Mouse (Mus musculus) heart, adult 11 months (tissue): ENCODE results near the gene Spsb1.

Source experiments
- DNase-seq: peaks from one replicate; pipeline ENCODE4 v3.0.0; 2022

The Spsb1 gene

DNA sequence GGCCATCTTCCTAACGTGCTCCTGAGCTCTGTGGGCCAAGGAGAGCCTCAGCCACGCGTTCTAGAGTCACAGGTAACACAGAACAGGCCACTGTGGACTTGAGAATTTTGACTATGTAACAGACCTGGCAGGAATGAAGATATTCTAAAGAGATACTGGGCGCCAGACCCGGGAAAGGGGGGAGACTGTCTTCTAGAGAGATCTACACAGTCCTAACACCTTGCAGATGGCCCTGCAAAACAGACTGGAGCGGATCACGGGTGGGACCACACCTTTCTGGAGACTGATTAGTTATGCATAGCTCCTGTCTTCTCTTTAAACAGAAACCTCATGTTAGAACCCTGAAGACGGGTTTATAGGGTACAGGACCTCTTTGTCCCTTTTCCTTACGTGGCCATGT lies 100.1 kb downstream of the Spsb1 start:
- DNase-seq, result peak; percentile 87

DNA sequence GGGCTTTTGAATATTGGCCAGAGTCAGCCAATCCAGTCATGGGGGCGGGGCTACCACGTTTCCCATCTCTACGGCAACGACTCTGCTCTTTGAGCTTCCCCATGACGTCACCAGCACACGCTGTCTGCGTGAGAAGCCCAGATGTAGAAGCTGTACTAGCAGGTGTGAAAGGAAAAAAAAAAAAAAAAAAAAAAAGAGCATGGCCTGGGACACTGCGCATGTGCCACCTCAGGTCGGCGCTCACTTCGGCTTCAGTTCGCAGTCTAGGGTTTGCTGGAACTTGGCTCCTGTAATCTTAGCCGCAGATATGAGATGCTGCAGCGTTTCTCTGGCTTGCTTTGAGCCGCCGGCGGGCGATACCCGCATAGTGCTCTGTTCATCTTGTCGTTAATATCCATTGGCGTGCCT lies 100.5 kb downstream of the Spsb1 start:
- peak; percentile 94 for DNase-seq

DNA sequence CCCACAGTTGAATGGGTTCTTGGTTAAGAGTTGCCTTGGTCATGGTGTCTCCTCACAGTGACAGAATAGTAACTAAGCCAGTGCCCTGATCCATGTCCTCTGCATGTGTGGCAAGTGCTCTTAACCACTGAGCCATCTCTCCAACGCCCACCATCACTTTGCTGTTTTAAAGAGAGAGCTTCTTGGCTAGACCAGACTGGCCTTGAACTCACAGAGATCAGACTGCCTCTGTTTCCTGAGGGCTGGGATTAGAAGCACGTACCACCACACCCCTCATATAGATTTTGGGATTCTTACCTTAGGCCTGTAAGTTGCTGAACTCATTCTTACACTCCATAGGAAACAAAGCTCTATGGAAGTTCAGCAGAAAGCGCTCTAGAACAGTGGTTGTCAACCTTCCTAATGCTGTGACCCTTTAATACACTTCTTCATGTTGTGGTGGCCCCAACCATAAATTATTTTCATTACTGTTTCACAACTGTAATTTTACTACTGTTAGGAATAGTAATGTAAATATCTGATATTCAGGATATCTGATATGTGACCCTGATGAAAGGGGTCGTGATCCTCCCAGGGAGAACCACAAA lies 101.1 kb downstream of the Spsb1 start:
- DNase-seq, result peak; percentile 80

DNA sequence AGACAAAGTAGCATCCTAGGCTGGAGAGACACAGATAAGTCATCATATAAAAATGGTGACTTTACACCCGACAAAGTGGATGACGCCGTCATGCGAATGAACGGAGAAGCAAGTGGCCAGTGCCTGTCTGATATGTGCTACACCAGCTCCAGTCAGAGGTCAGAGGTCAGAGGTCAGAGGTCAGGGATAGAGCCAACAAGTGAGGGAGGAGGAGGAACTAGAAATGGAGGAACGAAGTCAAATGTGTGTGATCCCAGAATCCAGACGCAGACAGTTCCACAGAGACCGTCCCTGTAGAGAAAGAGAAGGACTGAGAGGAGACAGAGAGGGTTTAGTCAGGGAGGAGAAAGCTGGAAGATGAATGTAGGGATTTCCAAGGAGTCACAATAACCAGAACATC lies 103.3 kb downstream of the Spsb1 start:
- DNase-seq, result no peak

DNA sequence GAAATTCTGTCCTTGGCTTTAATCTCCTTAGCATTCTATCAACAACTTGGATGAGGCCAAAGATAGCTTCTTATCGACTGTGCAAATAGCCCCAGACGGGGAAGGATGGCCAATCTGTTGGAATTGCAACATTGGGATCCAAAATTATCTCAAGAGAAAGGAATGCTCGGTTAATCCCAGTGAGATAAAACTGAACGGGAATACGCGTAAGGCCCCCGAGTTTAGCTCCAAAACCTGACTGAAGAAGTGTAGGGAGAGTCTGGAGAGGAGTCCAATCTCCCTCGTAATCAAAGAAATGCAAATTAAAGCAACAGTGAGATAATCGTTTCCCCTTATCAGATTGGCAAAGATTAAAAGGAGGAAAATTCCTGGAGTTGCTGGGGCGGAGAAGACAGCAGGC lies 104.2 kb downstream of the Spsb1 start:
- DNase-seq, result peak; percentile 88

DNA sequence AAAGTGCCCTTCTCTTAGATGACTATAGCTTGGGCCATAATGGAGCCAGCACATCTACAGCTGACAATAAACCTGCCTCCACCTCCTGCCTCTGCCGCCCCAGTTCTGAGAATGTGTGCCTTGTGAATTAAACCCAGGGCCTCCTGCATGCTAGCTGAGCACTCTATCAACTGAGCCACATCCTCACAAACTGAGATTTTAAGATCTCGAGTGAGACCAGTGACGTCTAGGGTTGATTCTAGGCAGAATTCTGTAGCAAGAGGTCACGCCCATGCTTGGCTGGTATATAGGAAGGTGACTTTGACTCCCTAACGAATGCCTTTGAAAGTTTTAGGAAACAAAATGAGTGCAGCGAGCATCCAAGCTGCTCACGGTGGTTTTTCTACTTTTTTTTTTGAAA lies 104.8 kb downstream of the Spsb1 start:
- DNase-seq, result peak; percentile 84

DNA sequence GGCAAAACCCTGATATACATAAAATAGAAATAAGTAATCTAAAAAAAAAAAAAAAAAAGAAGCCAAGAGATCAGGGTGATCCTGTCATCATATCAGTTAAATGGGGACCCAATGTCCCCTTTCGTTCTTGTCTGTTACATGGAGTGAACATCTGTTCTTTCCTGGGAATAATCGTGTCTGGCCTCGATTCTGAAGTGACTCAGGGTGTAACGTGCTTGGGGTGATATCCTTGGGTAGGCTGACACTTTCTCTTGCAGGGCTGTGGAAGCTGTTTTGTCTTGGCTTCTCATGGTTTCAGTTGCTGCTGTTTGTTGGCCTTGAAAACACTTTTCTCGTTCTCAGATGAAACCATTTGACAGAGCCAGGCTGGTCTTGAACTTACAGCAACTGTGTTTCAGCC lies 105.8 kb downstream of the Spsb1 start:
- DNase-seq, result peak; percentile 97

DNA sequence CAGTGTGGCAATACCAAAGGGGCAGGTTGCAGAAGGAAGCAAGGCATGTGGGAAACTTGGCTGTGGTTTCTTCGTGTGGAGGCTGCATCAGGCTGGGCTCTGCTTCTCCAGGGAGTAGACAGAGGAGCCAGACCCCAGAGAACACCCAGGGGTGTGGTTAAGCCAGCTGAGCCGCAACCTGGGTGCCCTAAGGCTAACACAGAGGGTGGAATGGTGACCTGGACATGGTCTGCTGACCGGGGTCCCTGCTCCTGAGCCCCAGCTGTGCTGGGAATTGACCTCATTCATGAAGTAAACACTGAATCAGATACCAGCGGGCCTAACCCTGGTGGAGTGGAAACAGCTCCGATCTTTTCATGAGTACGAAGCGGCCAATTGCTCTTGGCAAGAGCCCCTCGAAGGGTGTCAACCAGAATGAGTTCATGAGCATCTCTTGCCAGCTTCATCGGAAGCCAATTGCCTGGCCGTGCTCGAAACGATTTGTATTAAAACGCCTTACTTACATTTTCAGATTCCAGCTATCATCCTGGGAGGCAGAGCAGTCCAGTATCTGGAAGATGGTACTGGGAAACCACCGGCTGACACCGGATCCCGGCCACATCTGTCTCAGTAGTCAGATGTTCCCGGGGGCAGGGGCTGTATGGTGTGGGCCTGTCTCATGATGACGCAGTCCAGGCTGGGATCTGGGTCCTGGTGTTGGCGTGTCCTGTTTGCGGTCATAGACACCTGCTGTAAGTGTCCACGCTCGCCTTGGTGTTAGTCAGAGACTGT lies 107.8 kb downstream of the Spsb1 start:
- peak; percentile 98 for DNase-seq
